Mouse (Mus musculus) erythroblast, embryonic 14.5 days (primary cell): ENCODE results near the gene Tmem87b. TPM values are rescaled to one million over a fixed set of nuclear protein-coding genes. Genes with fewer than 3 reads are reported as not detected.

Experiments used
- H3K27me3 ChIP-seq: 2 replicates; pipeline ENCODE4 v1.6.1; 2012; ENCODE audit warnings: inconsistent platforms; ENCODE audit not compliant: control insufficient read depth
- H3K36me3 ChIP-seq: 2 replicates; pipeline ENCODE4 v1.6.1; 2012; ENCODE audit warnings: mild to moderate bottlenecking, inconsistent platforms; ENCODE audit not compliant: control insufficient read depth
- H3K4me1 ChIP-seq: 2 replicates; pipeline ENCODE4 v1.6.1; 2012; ENCODE audit warnings: inconsistent platforms; ENCODE audit not compliant: control insufficient read depth
- H3K4me3 ChIP-seq: replicated peaks from 2 replicates; pipeline ENCODE3; 2012; ENCODE audit warnings: moderate library complexity, mild to moderate bottlenecking, inconsistent platforms
- H3K9me3 ChIP-seq: 2 replicates; pipeline ENCODE4 v1.6.1; 2012; ENCODE audit warnings: low read length, inconsistent platforms, mixed read lengths; ENCODE audit not compliant: control insufficient read depth
- GATA1 ChIP-seq: IDR thresholded peaks from 2 replicates; pipeline ENCODE4 v1.6.1; 2012; ENCODE audit warnings: low read length, inconsistent platforms, mixed read lengths
- TAL1 ChIP-seq: IDR thresholded peaks from 3 replicates; pipeline ENCODE4 v1.6.1; 2012; ENCODE audit warnings: low read length, inconsistent platforms, mixed read lengths
- polyA plus RNA-seq: library from polyadenylated mRNA; stranded (reverse); fragments of >175 nt; gene quantifications from 2 replicates; pipeline ENCODE4 v1.2.3, GENCODE M21; 2012

Tmem87b gene
- polyA plus RNA-seq, 1 experiment = 0.08 TPM

GRCm38 (mm10) chr2:128890661-128891335 is 72.9 kb downstream of the Tmem87b start:
- H3K27me3 ChIP-seq = peaks cover 3% of the 10 kb centered on the region; the same call in 1 of the 2 replicates
- H3K9me3 ChIP-seq = peaks cover 2% of the 10 kb centered on the region; the same call in 1 of the 2 replicates
- H3K4me3 ChIP-seq = no peak overlapping the region
- TF ChIP-seq TAL1 (no peak), GATA1 (no peak)
- H3K36me3 ChIP-seq = no peaks in the 10 kb centered on the region
- H3K4me1 ChIP-seq = peaks cover 2% of the 10 kb centered on the region; the same call in 1 of the 2 replicates

DNA sequence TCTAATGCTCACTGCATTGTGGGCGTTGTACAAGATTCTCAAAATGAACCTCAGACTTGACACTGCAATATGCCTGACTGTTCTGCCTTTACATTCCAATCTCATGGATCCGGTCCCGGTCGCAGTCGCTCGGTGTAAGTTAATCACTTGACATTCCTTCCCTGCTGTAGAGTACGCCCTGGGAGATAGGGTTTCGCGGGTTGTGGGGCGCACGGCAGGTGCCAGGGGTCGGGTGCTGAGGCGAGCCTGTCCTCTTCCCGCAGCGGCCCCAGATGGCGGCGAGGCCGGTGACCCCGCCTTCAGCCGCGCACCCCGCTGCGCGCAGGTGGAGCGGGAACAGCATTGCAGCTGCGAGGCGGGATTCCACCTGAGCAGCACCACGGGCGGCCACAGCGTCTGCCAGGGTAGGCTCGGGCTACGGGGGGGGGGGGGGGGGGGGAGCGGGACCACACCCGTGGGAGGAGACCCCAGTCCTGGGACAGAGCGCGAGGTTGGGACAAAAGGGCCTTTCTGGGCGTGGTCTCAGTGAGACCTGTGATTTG is 74.3 kb downstream of the Tmem87b start:
- H3K9me3 ChIP-seq = peaks cover 2% of the 10 kb centered on the region; the same call in 1 of the 2 replicates
- H3K4me3 ChIP-seq = no peak overlapping the region
- H3K36me3 ChIP-seq = no peaks in the 10 kb centered on the region
- peaks cover 2% of the 10 kb centered on the region; the same call in 1 of the 2 replicates for H3K4me1 ChIP-seq
- H3K27me3 ChIP-seq = peaks cover 3% of the 10 kb centered on the region; the same call in 1 of the 2 replicates
- no peak for TF ChIP-seq TAL1
- TF ChIP-seq GATA1 = no peak

GRCm38 (mm10) chr2:128902843-128903242 is 84.9 kb downstream of the Tmem87b start:
- Histone ChIP-seq H3K27me3 (no peaks in the 10 kb centered on the region), H3K4me1 (no peaks in the 10 kb centered on the region), H3K4me3 (no peak overlapping the region), H3K36me3 (no peaks in the 10 kb centered on the region), H3K9me3 (no peaks in the 10 kb centered on the region)
- TF ChIP-seq GATA1 = no peak
- no peak for TF ChIP-seq TAL1

- no peaks in the 10 kb centered on the region for H3K4me1 ChIP-seq
- no peaks in the 10 kb centered on the region for H3K27me3 ChIP-seq
- TF ChIP-seq TAL1 (no peak), GATA1 (no peak)
- no peak overlapping the region for H3K4me3 ChIP-seq
- no peaks in the 10 kb centered on the region for H3K36me3 ChIP-seq
- no peaks in the 10 kb centered on the region for H3K9me3 ChIP-seq
These were observed 85.7 kb downstream of the Tmem87b start for GRCm38 (mm10) chr2:128903661-128904060.

Other genes starting within 250 kb of the Tmem87b start
- not detected in 2 replicates for gene Spdye4c, start 226.9 kb upstream of the Tmem87b start, polyA plus RNA-seq
- gene Anapc1, start 130.7 kb upstream of the Tmem87b start, polyA plus RNA-seq = 2.4 and 2.8 TPM in 2 replicates
- 0.04 TPM in 1 of 2 replicates, not detected in the other for gene Mertk, start 119.2 kb upstream of the Tmem87b start, polyA plus RNA-seq
- gene Fbln7, start 44.9 kb downstream of the Tmem87b start, polyA plus RNA-seq = not detected in 2 replicates
- not detected in 2 replicates for gene Zc3h8, start 126.0 kb downstream of the Tmem87b start, polyA plus RNA-seq
- gene Zc3h6, start 149.3 kb downstream of the Tmem87b start, polyA plus RNA-seq = 0.17 and 0.26 TPM in 2 replicates
- gene Gm10762, start 149.6 kb downstream of the Tmem87b start, polyA plus RNA-seq = 0.26 and 0.27 TPM in 2 replicates
- not detected in 2 replicates for gene Vinac1, start 230.1 kb downstream of the Tmem87b start, polyA plus RNA-seq
- gene Ttl, start 247.8 kb downstream of the Tmem87b start, polyA plus RNA-seq = 0.05 and 0.06 TPM in 2 replicates